Mouse (Mus musculus) liver, embryonic 14.5 days (tissue): ENCODE measurements around the gene Muc20.

Experiments
- CTCF ChIP-seq: IDR thresholded peaks from 2 replicates; pipeline ENCODE4 v1.5.1; 2016; ENCODE audit warnings: antibody characterized with exemption, low read depth, control low read depth
- EP300 ChIP-seq: IDR thresholded peaks from 2 replicates; pipeline ENCODE4 v1.6.1; 2016; ENCODE audit warnings: antibody characterized with exemption, low read depth

GRCm38 (mm10) chr16:32822881-32823280 is 25.6 kb upstream of the Muc20 start:
- no peak for TF ChIP-seq CTCF
- TF ChIP-seq EP300 = no peak
